Mouse (Mus musculus) T-cell, adult 2 months (primary cell): Measurements from ENCODE around the gene Nars2.

Experiments used
- DNase-seq: peaks from one replicate; pipeline ENCODE4 v3.0.0; 2022; ENCODE audit warnings: low spot score

Nars2 gene

GRCm38 (mm10) chr7:96971027-96971996, 20.0 kb downstream of the Nars2 start:
- DNase-seq: no peak

DNA sequence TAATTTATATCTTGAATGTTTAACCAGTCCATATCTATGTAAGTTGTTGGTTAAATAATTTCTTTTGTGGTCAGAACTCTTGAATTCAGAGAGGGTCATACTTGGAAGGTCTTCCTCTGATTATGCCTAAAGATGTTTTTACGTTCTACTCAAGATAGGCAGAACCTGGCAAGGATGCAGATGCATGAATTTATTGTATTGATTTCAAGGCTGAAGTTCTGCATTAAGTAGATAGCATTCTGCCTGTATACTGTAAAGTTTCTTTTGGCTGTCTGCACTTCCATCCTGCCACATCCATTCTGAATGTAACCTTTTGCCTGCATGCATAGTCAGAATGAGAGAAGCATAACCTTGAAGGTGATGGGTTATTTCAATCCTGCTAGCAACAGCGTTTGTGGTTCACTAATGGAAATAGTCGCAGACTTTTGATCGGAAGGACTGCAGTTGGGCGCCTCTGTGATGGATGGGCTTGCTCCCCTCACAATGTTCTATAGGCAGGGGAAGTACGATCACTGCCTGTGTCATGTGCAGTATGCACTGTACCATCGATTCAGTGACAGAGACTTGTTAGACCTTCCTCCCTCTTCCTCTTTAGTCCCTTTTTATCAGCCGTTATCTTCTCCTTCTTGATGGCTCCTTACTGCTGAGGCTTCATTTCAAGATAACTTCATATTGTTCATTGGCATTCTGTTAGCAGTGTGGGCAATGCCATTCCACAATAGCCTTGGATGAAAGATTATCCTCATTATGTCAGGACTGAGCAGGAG, 21.0 kb downstream of the Nars2 start:
- DNase-seq: no peak

DNA sequence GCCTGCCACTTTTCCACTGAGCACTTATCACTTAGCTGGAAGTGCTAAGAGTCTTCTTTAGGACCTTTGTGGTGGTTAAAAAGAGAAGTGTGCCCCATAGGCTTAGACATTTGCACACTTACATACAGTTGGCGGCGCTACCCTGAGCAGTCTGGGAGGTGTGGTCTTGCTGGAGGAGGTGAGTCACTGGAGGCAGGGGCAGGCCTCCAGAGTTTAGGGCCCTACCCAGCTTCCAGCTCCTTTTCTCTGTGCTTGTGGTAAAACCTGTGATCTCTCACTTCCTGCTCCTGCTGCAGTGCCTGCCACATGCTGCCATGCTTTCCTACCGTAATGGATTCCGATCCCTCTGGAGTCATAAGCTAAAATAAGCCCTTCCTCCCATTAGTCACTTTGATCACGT, 24.6 kb downstream of the Nars2 start:
- no peak for DNase-seq

DNA sequence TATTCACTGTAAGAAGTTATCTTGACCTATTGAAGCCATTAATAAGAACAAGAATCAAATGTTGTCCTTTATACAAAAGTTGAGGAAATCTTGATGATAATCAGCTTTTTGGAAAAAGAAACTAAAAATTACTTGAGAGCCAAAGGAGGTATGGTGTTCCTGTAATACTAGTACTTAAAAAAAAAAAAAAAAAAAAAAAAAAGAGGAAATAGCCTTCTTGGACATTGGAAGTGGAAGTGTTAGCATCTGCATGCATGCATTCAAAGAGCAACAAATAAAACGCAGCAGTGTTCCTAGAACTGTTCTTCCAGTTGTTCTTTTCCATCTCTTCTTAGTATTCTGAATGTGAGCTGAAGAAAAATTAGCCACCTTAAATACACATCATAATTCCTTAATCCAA, 25.9 kb downstream of the Nars2 start:
- DNase-seq: no peak

- no peak for DNase-seq
Observed at GRCm38 (mm10) chr7:96981366-96981765, 30.1 kb downstream of the Nars2 start.

GRCm38 (mm10) chr7:96983660-96984347, 32.5 kb downstream of the Nars2 start:
- no peak for DNase-seq

DNA sequence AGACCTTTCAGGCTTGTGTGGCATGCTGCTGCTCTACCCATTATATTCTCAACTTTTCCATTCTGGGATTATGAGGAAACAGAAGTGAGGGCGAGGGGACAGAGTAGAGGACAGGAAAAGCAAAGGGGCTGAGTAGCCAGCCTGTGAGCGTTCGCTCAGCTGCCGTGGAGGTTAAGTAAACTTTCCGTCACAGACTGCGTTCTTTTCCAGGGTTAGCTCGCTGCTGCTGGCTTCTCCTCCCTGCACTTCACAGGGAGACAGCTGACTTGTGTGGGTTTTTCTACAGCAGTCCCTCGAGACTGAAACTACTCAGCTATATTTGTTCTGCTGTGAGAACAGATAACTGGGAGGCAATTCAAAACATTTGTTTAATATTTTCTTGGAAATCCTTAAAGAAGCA, 34.5 kb downstream of the Nars2 start:
- no peak for DNase-seq

DNA sequence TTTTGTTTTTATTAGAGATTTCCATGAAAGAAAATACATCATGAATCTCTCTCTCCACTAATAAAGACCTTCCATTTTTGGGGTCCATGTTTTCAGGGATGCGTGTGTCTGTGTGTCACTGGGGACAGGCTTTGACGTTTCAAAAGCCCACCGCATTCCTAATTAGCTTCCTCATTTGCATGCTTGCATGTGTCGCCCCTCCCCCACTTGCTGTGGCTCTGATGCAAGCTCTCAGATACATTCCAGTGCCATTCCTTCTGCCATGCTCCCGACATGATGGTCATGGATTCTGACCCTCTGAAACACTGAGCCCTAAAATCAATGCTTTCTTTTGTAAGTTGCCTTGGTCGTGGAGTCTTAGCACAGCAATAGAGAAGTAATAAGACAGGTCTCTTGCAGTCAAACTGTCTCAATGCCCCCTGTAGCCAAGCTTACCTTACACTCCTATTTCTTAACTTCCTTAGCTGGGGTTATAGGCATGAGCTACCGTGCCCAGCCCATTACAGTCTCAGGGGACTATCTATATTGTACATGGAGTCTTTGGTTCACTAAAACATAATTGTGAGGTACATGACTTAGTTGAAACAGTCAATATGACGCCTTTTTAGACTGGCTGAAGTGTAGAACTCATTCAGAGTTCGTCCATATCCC, 35.6 kb downstream of the Nars2 start:
- DNase-seq: no peak

DNA sequence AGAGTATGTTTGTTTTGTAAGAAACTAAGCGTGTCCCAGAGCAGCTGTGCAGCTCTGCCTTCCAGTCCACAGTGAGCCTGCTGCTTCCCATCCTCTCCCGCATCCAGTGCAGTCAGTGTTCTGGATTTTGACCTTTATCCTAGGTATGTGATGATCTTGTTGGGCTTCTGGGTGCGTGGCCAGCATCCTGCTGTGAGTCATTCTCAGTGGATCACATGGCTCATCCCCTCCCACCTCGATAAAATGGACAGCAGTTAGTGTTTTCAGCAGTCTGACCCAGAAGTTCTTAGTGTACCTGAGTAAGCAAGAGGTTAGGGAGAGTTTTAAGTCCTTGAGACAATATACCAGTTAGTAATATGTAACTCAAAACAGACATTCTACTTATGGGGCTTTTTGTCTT, 36.4 kb downstream of the Nars2 start:
- no peak for DNase-seq

DNA sequence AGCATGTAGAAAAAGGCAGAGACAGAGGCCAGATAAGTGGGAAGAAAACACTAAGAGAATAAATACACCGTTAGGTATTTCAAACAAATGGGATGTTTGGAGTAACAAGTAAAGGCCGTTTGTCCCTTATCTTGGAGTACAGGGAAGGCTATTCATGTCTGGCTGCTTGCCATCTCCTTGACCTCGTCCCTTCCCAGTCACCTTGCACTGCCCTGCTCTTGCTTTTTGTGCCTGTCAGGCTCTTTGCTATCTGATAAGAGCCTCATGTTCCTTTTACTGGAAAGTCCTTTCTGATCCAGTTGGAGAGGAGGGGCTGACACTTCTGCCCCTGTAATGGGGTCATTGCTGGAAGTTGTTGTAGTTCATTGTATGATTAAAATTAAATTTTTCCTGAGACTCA, 61.7 kb downstream of the Nars2 start:
- no peak for DNase-seq

- DNase-seq: no peak
Observed at GRCm38 (mm10) chr7:97018005-97018404, 66.7 kb downstream of the Nars2 start.

- no peak for DNase-seq
Observed at GRCm38 (mm10) chr7:97018418-97018817, 67.1 kb downstream of the Nars2 start.

- no peak for DNase-seq
Observed at GRCm38 (mm10) chr7:97019303-97019702, 68.0 kb downstream of the Nars2 start.

DNA sequence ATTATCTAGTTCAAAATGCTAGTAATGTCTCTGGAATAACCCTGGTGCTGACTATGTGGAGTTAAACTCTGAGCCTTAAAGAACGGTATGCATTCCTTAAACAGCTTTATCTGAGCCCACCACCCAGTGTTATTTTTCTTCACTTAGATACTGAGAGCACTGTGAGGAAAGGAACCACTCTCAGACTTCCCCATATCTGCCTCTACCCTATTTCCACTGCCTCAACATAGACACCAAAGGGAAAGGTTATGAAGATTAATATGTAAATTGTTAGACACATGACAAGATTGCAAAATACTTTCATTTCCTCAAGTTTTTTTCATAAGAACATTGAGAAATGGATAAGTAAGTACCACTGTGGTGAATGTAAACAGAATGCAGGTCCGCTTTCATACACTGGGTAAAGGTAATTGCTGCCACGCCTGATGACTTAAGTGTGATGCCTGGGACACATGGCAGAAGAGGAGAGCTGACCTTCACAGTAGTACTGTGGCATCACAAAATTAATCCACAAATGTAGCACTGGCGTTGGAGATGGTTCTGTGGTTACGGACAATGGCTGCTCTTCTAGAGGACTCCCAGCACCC, 75.6 kb downstream of the Nars2 start:
- no peak for DNase-seq

- DNase-seq: no peak
Observed at GRCm38 (mm10) chr7:97029151-97029550, 77.8 kb downstream of the Nars2 start.

- DNase-seq: no peak
Observed at GRCm38 (mm10) chr7:97032412-97032811, 81.1 kb downstream of the Nars2 start.

DNA sequence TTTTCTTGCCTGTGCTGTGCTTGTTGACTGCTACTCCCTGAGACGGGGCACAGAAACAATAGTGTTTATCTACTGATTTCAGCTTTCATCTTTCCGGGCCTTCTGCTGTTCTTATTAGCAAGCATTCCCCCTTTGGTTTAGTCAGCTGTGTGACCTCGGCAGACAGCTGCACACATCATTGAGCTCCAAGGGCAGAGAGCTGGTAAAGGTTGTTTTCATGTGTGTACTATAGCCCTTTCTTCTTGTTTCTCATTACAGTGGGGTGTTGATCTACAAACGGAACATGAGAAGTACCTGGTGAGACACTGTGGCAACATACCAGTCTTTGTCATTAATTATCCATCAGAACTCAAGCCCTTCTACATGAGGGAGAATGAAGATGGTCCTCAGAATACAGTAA, 88.3 kb downstream of the Nars2 start:
- no peak for DNase-seq

GRCm38 (mm10) chr7:97041868-97042449, 90.7 kb downstream of the Nars2 start:
- no peak for DNase-seq

DNA sequence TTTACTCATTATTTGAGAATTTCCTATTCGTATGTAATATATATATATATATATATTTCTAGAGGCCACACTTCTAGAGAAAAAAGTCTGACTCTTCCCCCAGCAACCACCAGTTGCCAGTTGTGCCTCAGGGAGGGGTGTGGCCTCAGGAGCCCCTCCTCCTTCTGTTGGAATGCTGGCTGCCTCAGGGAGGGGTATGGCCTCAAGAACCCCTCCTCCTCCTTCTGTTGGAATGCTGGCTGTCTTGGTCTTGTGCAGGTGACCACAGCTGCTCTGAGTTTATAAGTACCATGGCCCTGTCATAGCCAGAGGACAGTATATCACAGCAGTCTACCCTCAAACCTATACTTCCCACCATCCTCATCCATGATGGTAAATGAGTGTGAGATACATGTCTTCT, 91.7 kb downstream of the Nars2 start:
- DNase-seq: no peak

DNA sequence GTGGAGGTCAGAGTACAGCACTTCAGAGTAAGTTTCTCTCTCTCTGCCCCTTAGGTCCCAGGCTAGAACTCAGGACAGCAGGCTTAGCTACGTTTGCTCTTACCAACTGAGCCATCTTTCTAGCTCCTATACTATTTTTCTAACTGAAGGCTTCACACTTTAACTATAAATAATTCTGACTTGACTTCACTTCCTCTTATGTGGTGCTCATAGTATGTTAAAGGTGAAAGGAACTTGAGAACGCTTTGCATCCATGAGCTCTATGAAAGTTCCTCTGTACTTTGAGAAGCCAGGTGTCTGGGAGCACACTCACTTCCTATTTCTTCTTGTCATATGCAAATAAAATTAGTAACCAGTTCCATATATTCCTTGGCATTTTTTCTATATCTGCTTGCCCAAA, 109.7 kb downstream of the Nars2 start:
- DNase-seq: no peak

GRCm38 (mm10) chr7:97071512-97071911, 120.2 kb downstream of the Nars2 start:
- no peak for DNase-seq
